Mouse (Mus musculus) layer of hippocampus, adult 11-12 months (tissue): ENCODE results near the gene Aldh1a1.

Experiments
- DNase-seq: peaks from one replicate; pipeline ENCODE4 v3.0.0; 2022; ENCODE audit warnings: low spot score

Gene Aldh1a1

DNA sequence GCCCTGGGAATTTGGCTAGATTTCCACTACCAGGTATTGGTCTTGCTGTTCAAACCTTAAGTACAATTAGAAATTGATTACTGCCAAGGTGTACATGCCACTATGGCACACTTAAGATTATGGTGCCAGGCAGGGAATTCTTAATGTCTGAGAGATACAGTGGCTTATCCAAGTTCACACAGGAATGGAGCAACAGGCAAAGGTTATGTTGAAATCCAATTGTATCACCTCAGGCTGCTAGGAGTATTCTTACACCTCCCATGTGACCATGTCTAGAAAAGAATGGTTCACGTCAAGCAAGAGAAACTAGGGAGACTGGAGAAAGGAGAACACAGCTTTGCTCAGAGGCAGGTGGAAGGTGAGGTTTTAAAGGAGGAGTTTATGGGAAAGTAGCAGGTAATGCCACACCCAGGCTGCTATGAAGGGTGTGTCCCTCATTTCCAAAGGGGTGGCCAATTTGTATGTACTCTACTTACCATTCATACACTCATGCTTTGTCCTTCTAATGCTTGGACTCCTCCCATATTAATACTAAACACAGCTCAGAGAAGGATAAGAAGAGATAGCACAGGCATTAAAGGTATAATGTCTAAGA, 160.7 kb downstream of the Aldh1a1 start:
- no peak for DNase-seq

DNA sequence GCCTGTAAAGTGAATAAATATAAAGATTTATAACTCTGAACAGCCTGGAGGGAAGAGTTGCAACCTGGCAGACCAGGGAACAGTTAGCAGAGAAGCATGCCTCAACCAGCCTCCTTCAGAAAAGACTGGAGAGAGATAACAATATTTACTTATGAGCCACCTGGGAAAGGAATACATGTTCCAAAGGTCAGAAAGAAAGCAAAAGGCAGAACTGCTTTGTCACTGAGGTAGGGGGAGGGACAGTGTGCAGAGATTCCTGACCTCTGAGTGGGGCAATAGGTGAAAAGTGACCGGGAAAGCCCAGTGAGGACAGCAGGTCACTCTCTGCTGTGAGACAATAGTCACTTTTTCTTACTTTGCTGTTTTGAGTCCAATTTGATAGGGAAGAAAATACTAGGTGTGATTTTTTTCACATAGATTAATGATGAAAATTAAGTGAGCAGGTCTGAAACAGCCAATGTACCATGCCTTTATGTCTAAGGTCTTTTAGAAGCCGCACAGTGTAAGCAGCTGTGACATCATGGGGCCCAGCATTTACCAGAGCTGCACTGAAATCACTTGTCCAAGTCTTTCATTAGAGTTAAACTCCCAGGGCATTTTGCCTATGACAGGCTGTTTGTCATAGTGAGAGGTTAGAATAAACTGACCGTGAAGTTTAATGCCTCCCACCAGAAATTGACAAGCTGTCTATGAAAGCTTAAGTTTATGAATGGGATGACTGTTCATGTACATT, 161.8 kb downstream of the Aldh1a1 start:
- no peak for DNase-seq

GRCm38 (mm10) chr19:20677697-20678355, 185.3 kb downstream of the Aldh1a1 start:
- no peak for DNase-seq
